Mouse (Mus musculus): ENCODE data around the gene Myl6. TPM values are rescaled to one million over a fixed set of nuclear protein-coding genes. Genes with fewer than 3 reads are reported as not detected.

Myl6 gene
- 1,202 and 1,344 TPM in 2 replicates for polyA plus RNA-seq (2015; fragmentation: Nextera tagmentation; extraction: Ambion mirVana)

- peak; percentile 86 for ATAC-seq (ENCODE audit: extremely low read depth, insufficient number of reproducible peaks, low FRiP score, low TSS enrichment)
- Histone ChIP-seq H3K9ac (peak within 1 kb of the TSS; percentile 92), H3K27me3 (replicated peaks) (no peaks in the 10 kb centered on the region), H3K27ac (replicated peaks) (peak within 1 kb of the TSS; percentile 99), H3K4me1 (peaks cover 74% of the 10 kb centered on the region), H3K4me3 (peak within 1 kb of the TSS; percentile 69), H3K36me3 (peaks cover 35% of the 10 kb centered on the region), H3K4me2 (peak within 1 kb of the TSS; percentile 91), H3K9me3 (no peaks in the 10 kb centered on the region)
- WGBS, result under 1% methylated on average over 45 of the region's 45 CpGs
Observed at GRCm38 (mm10) chr10:128493695-128494666, at the start of gene Myl6. Myl6 (minus strand) TSS chr10:128494145.

GRCm38 (mm10) chr10:128543100-128543499 lies 49.2 kb upstream of the Myl6 start:
- 39% methylated on average over 2 of the region's 2 CpGs for WGBS
- Histone ChIP-seq H3K27ac (replicated peaks) (no peak overlapping the region), H3K9me3 (no peaks in the 10 kb centered on the region), H3K4me3 (no peak overlapping the region), H3K27me3 (replicated peaks) (no peaks in the 10 kb centered on the region), H3K4me1 (peaks cover 28% of the 10 kb centered on the region), H3K9ac (peak overlapping the region; percentile 20; the same call in 1 of the 2 replicates), H3K36me3 (peaks cover 49% of the 10 kb centered on the region), H3K4me2 (no peak overlapping the region)
- ATAC-seq (ENCODE audit: extremely low read depth, insufficient number of reproducible peaks, low FRiP score, low TSS enrichment), result no peak

GRCm38 (mm10) chr10:128538340-128538870 lies 44.5 kb upstream of the Myl6 start:
- 75% methylated on average over 1 of the region's 1 CpGs for WGBS
- Histone ChIP-seq H3K9ac (no peak overlapping the region), H3K4me2 (no peak overlapping the region), H3K27me3 (replicated peaks) (no peaks in the 10 kb centered on the region), H3K27ac (replicated peaks) (no peak overlapping the region), H3K4me1 (peaks cover 16% of the 10 kb centered on the region), H3K4me3 (no peak overlapping the region), H3K9me3 (no peaks in the 10 kb centered on the region), H3K36me3 (peaks cover 24% of the 10 kb centered on the region)
- ATAC-seq (ENCODE audit: extremely low read depth, insufficient number of reproducible peaks, low FRiP score, low TSS enrichment), result no peak

- Histone ChIP-seq H3K4me2 (peak overlapping the region; percentile 62), H3K4me3 (peak overlapping the region; percentile 21), H3K27ac (replicated peaks) (no peak overlapping the region; the same call in 1 of the 2 replicates), H3K9me3 (no peaks in the 10 kb centered on the region), H3K9ac (peak overlapping the region; percentile 61; the same call in 1 of the 2 replicates), H3K36me3 (peaks cover 6% of the 10 kb centered on the region), H3K4me1 (peaks cover 9% of the 10 kb centered on the region; the same call in 1 of the 2 replicates), H3K27me3 (replicated peaks) (no peaks in the 10 kb centered on the region)
- peak; percentile 75 for ATAC-seq (ENCODE audit: extremely low read depth, insufficient number of reproducible peaks, low FRiP score, low TSS enrichment)
- 13% methylated on average over 18 of the region's 18 CpGs for WGBS
Observed at GRCm38 (mm10) chr10:128536266-128536940, 42.5 kb upstream of the Myl6 start.

GRCm38 (mm10) chr10:128535624-128536265 lies 41.8 kb upstream of the Myl6 start:
- H3K4me3 ChIP-seq, result peak overlapping the region; percentile 21
- 72% methylated on average over 4 of the region's 4 CpGs for WGBS
- peak overlapping the region; percentile 62 for H3K4me2 ChIP-seq
- no peak for ATAC-seq (ENCODE audit: extremely low read depth, insufficient number of reproducible peaks, low FRiP score, low TSS enrichment)
- no peaks in the 10 kb centered on the region for H3K27me3 ChIP-seq (replicated peaks)
- H3K4me1 ChIP-seq, result peaks cover 9% of the 10 kb centered on the region; the same call in 1 of the 2 replicates
- no peaks in the 10 kb centered on the region for H3K9me3 ChIP-seq
- H3K27ac ChIP-seq (replicated peaks), result no peak overlapping the region; the same call in 1 of the 2 replicates
- no peaks in the 10 kb centered on the region for H3K36me3 ChIP-seq
- peak overlapping the region; percentile 61; the same call in 1 of the 2 replicates for H3K9ac ChIP-seq

GRCm38 (mm10) chr10:128535206-128535605 lies 41.3 kb upstream of the Myl6 start:
- ATAC-seq (ENCODE audit: extremely low read depth, insufficient number of reproducible peaks, low FRiP score, low TSS enrichment), result no peak
- Histone ChIP-seq H3K27me3 (replicated peaks) (no peaks in the 10 kb centered on the region), H3K27ac (replicated peaks) (no peak overlapping the region), H3K9me3 (no peaks in the 10 kb centered on the region), H3K9ac (no peak overlapping the region), H3K36me3 (no peaks in the 10 kb centered on the region), H3K4me3 (no peak overlapping the region), H3K4me1 (peaks cover 9% of the 10 kb centered on the region; the same call in 1 of the 2 replicates), H3K4me2 (no peak overlapping the region)
- 73% methylated on average over 2 of the region's 2 CpGs for WGBS

GRCm38 (mm10) chr10:128526366-128527356 lies 32.7 kb upstream of the Myl6 start:
- peak overlapping the region; percentile 68 for H3K27ac ChIP-seq (replicated peaks)
- 26% methylated on average over 28 of the region's 28 CpGs for WGBS
- H3K36me3 ChIP-seq, result peaks cover 14% of the 10 kb centered on the region
- no peaks in the 10 kb centered on the region for H3K27me3 ChIP-seq (replicated peaks)
- H3K9me3 ChIP-seq, result no peaks in the 10 kb centered on the region
- H3K4me2 ChIP-seq, result peak overlapping the region; percentile 89
- no peak for ATAC-seq (ENCODE audit: extremely low read depth, insufficient number of reproducible peaks, low FRiP score, low TSS enrichment)
- H3K4me3 ChIP-seq, result peak overlapping the region; percentile 77
- peak overlapping the region; percentile 81 for H3K9ac ChIP-seq
- peaks cover 18% of the 10 kb centered on the region for H3K4me1 ChIP-seq

- peak within 1 kb of the TSS; percentile 89 for H3K4me2 ChIP-seq
- peak within 1 kb of the TSS; percentile 77 for H3K4me3 ChIP-seq
- H3K27me3 ChIP-seq (replicated peaks), result no peaks in the 10 kb centered on the region
- peak; percentile 96 for ATAC-seq (ENCODE audit: extremely low read depth, insufficient number of reproducible peaks, low FRiP score, low TSS enrichment)
- under 1% methylated on average over 37 of the region's 37 CpGs for WGBS
- H3K36me3 ChIP-seq, result peaks cover 23% of the 10 kb centered on the region
- H3K4me1 ChIP-seq, result peaks cover 18% of the 10 kb centered on the region
- H3K27ac ChIP-seq (replicated peaks), result peak within 1 kb of the TSS; percentile 73
- H3K9me3 ChIP-seq, result no peaks in the 10 kb centered on the region
- H3K9ac ChIP-seq, result peak within 1 kb of the TSS; percentile 88
Observed at GRCm38 (mm10) chr10:128525671-128526308, 31.8 kb upstream of the Myl6 start, which contains the start of gene Esyt1. Esyt1 (minus strand) TSS chr10:128525871.

- WGBS, result under 1% methylated on average over 58 of the region's 58 CpGs
Observed at GRCm38 (mm10) chr10:128524732-128525662, 31.1 kb upstream of the Myl6 start.

More at GRCm38 (mm10) chr10:128524732-128525662, 31.1 kb upstream of the Myl6 start:
- no peaks in the 10 kb centered on the region for H3K27me3 ChIP-seq (replicated peaks)
- no peaks in the 10 kb centered on the region for H3K9me3 ChIP-seq
- H3K9ac ChIP-seq, result peak overlapping the region; percentile 88
- H3K4me2 ChIP-seq, result peak overlapping the region; percentile 89
- peak overlapping the region; percentile 73 for H3K27ac ChIP-seq (replicated peaks)
- peaks cover 18% of the 10 kb centered on the region for H3K4me1 ChIP-seq
- peaks cover 31% of the 10 kb centered on the region for H3K36me3 ChIP-seq
- peak; percentile 3; the same call in 1 of the 2 replicates for ATAC-seq (ENCODE audit: extremely low read depth, insufficient number of reproducible peaks, low FRiP score, low TSS enrichment)
- peak overlapping the region; percentile 77 for H3K4me3 ChIP-seq

All from heart, embryonic 13.5 days (tissue).